Mouse (Mus musculus): Measurements from ENCODE around the gene Nfic. TPM values are rescaled to one million over a fixed set of nuclear protein-coding genes. Genes with fewer than 3 reads are reported as not detected.
"Not testable (repeated sequence)": the region's sequence is repeated elsewhere in the genome, so short reads cannot be mapped to it uniquely, and the experiment has no call there.

The Nfic gene
- polyA plus RNA-seq, 1 experiment from 2014 or later: 30.8 TPM

GRCm38 (mm10) chr10:81458267-81458666 is 2.8 kb upstream of the Nfic start:
- Histone ChIP-seq H3K27me3 (peaks cover 99% of the 10 kb centered on the region), H3K4me3 (replicated peaks) (no peak overlapping the region), H3K9ac (replicated peaks) (no peak overlapping the region), H3K4me1 (replicated peaks) (0 out of 2 replicates have a peak, but pooled peaks cover 3% of the 10 kb centered on the region), H3K4me2 (no peak overlapping the region), H3K27ac (no peak overlapping the region), H3K9me3 (no peaks in the 10 kb centered on the region), H3K36me3 (no peaks in the 10 kb centered on the region)
- no peak for ATAC-seq (ENCODE audit: insufficient number of reproducible peaks, insufficient read depth, low FRiP score, low TSS enrichment, low read depth)
- WGBS: 83% methylated on average over 6 of the region's 6 CpGs

- Histone ChIP-seq H3K9ac (replicated peaks) (no peak overlapping the region), H3K4me2 (no peak overlapping the region), H3K9me3 (no peaks in the 10 kb centered on the region), H3K36me3 (no peaks in the 10 kb centered on the region), H3K27ac (no peak overlapping the region), H3K4me3 (replicated peaks) (no peak overlapping the region), H3K4me1 (replicated peaks) (peaks cover 6% of the 10 kb centered on the region), H3K27me3 (peaks cover 99% of the 10 kb centered on the region)
- WGBS: 84% methylated on average over 8 of the region's 8 CpGs
- no peak for ATAC-seq (ENCODE audit: insufficient number of reproducible peaks, insufficient read depth, low FRiP score, low TSS enrichment, low read depth)
These were observed 2.2 kb upstream of the Nfic start for GRCm38 (mm10) chr10:81457624-81458023.

GRCm38 (mm10) chr10:81456983-81457563 is 1.6 kb upstream of the Nfic start:
- Histone ChIP-seq H3K4me2 (no peak overlapping the region), H3K27me3 (peaks cover 99% of the 10 kb centered on the region)
- ATAC-seq (ENCODE audit: insufficient number of reproducible peaks, insufficient read depth, low FRiP score, low TSS enrichment, low read depth): no peak

GRCm38 (mm10) chr10:81454106-81454505 is 1.3 kb downstream of the Nfic start:
- H3K36me3 ChIP-seq: no peaks in the 10 kb centered on the region
- no peak overlapping the region for H3K4me3 ChIP-seq (replicated peaks)
- no peak overlapping the region for H3K9ac ChIP-seq (replicated peaks)
- H3K9me3 ChIP-seq: no peaks in the 10 kb centered on the region
- no peak overlapping the region for H3K27ac ChIP-seq
- H3K4me1 ChIP-seq (replicated peaks): peaks cover 4% of the 10 kb centered on the region
- ATAC-seq (ENCODE audit: insufficient number of reproducible peaks, insufficient read depth, low FRiP score, low TSS enrichment, low read depth): no peak
- 79% methylated on average over 2 of the region's 2 CpGs for WGBS
- peaks cover 88% of the 10 kb centered on the region for H3K27me3 ChIP-seq
- H3K4me2 ChIP-seq: no peak overlapping the region

More at GRCm38 (mm10) chr10:81456983-81457563, 1.6 kb upstream of the Nfic start:
- Histone ChIP-seq H3K4me3 (replicated peaks) (no peak overlapping the region), H3K27ac (no peak overlapping the region), H3K9me3 (no peaks in the 10 kb centered on the region), H3K9ac (replicated peaks) (no peak overlapping the region), H3K4me1 (replicated peaks) (peaks cover 6% of the 10 kb centered on the region), H3K36me3 (no peaks in the 10 kb centered on the region)
- 48% methylated on average over 12 of the region's 12 CpGs for WGBS

- ATAC-seq (ENCODE audit: insufficient number of reproducible peaks, insufficient read depth, low FRiP score, low TSS enrichment, low read depth): no peak
- Histone ChIP-seq H3K27ac (no peak overlapping the region), H3K4me2 (no peak overlapping the region), H3K9me3 (no peaks in the 10 kb centered on the region), H3K27me3 (peaks cover 77% of the 10 kb centered on the region), H3K4me3 (replicated peaks) (0 out of 2 replicates have a peak overlapping the region, but pooled peaks have one; percentile 3), H3K9ac (replicated peaks) (no peak overlapping the region; the same call in 1 of the 2 replicates), H3K4me1 (replicated peaks) (peaks cover 4% of the 10 kb centered on the region), H3K36me3 (no peaks in the 10 kb centered on the region)
- 3% methylated on average over 14 of the region's 14 CpGs for WGBS
These were observed 2.5 kb downstream of the Nfic start for GRCm38 (mm10) chr10:81452947-81453288.

GRCm38 (mm10) chr10:81452237-81452946 is 3.0 kb downstream of the Nfic start:
- Histone ChIP-seq H3K4me3 (replicated peaks) (0 out of 2 replicates have a peak overlapping the region, but pooled peaks have one; percentile 3), H3K9me3 (no peaks in the 10 kb centered on the region), H3K4me2 (peak overlapping the region; percentile 17; the same call in 1 of the 2 replicates), H3K27ac (no peak overlapping the region), H3K9ac (replicated peaks) (no peak overlapping the region; the same call in 1 of the 2 replicates), H3K27me3 (peaks cover 72% of the 10 kb centered on the region), H3K4me1 (replicated peaks) (peaks cover 4% of the 10 kb centered on the region), H3K36me3 (no peaks in the 10 kb centered on the region)
- 10% methylated on average over 36 of the region's 36 CpGs for WGBS
- ATAC-seq (ENCODE audit: insufficient number of reproducible peaks, insufficient read depth, low FRiP score, low TSS enrichment, low read depth): no peak

GRCm38 (mm10) chr10:81451365-81451745 is 4.1 kb downstream of the Nfic start:
- Histone ChIP-seq H3K4me3 (replicated peaks) (no peak overlapping the region), H3K9me3 (no peaks in the 10 kb centered on the region), H3K36me3 (no peaks in the 10 kb centered on the region), H3K4me2 (no peak overlapping the region), H3K27me3 (peaks cover 62% of the 10 kb centered on the region), H3K9ac (replicated peaks) (no peak overlapping the region), H3K4me1 (replicated peaks) (peaks cover 4% of the 10 kb centered on the region), H3K27ac (no peak overlapping the region)
- WGBS: 59% methylated on average over 6 of the region's 6 CpGs
- no peak for ATAC-seq (ENCODE audit: insufficient number of reproducible peaks, insufficient read depth, low FRiP score, low TSS enrichment, low read depth)

- ATAC-seq (ENCODE audit: insufficient number of reproducible peaks, insufficient read depth, low FRiP score, low TSS enrichment, low read depth): no peak
- WGBS: 60% methylated on average over 9 of the region's 9 CpGs
- no peak overlapping the region for H3K27ac ChIP-seq
- H3K4me2 ChIP-seq: no peak overlapping the region
- peaks cover 4% of the 10 kb centered on the region for H3K4me1 ChIP-seq (replicated peaks)
- no peak overlapping the region for H3K4me3 ChIP-seq (replicated peaks)
- no peak overlapping the region for H3K9ac ChIP-seq (replicated peaks)
- H3K36me3 ChIP-seq: no peaks in the 10 kb centered on the region
- H3K27me3 ChIP-seq: peaks cover 56% of the 10 kb centered on the region
- H3K9me3 ChIP-seq: no peaks in the 10 kb centered on the region
These were observed 4.6 kb downstream of the Nfic start for GRCm38 (mm10) chr10:81450641-81451364.

GRCm38 (mm10) chr10:81450140-81450539 is 5.3 kb downstream of the Nfic start:
- Histone ChIP-seq H3K4me3 (replicated peaks) (no peak overlapping the region), H3K27me3 (peaks cover 50% of the 10 kb centered on the region), H3K36me3 (no peaks in the 10 kb centered on the region), H3K4me2 (no peak overlapping the region), H3K9ac (replicated peaks) (no peak overlapping the region), H3K27ac (no peak overlapping the region), H3K4me1 (replicated peaks) (peaks cover 4% of the 10 kb centered on the region), H3K9me3 (no peaks in the 10 kb centered on the region)
- 2% methylated on average over 7 of the region's 7 CpGs for WGBS
- ATAC-seq (ENCODE audit: insufficient number of reproducible peaks, insufficient read depth, low FRiP score, low TSS enrichment, low read depth): peak; percentile 64; the same call in 1 of the 2 replicates

- WGBS: 41% methylated on average over 2 of the region's 2 CpGs
- H3K4me3 ChIP-seq (replicated peaks): not testable (repeated sequence)
These were observed 9.9 kb downstream of the Nfic start for GRCm38 (mm10) chr10:81445516-81445915.

GRCm38 (mm10) chr10:81441019-81441418 is 14.4 kb downstream of the Nfic start:
- H3K4me3 ChIP-seq (replicated peaks): no peak overlapping the region
- no peaks in the 10 kb centered on the region for H3K36me3 ChIP-seq
- H3K9me3 ChIP-seq: no peaks in the 10 kb centered on the region
- no peaks in the 10 kb centered on the region for H3K27me3 ChIP-seq
- no peaks in the 10 kb centered on the region for H3K4me1 ChIP-seq (replicated peaks)
- H3K4me2 ChIP-seq: no peak overlapping the region
- H3K9ac ChIP-seq (replicated peaks): no peak overlapping the region
- ATAC-seq (ENCODE audit: insufficient number of reproducible peaks, insufficient read depth, low FRiP score, low TSS enrichment, low read depth): no peak
- no peak overlapping the region for H3K27ac ChIP-seq

More at GRCm38 (mm10) chr10:81445516-81445915, 9.9 kb downstream of the Nfic start:
- H3K27me3 ChIP-seq; H3K9me3 ChIP-seq; ATAC-seq (ENCODE audit: insufficient number of reproducible peaks, insufficient read depth, low FRiP score, low TSS enrichment, low read depth); H3K27ac ChIP-seq; H3K4me2 ChIP-seq; H3K36me3 ChIP-seq; H3K4me1 ChIP-seq (replicated peaks); H3K9ac ChIP-seq (replicated peaks): not testable (repeated sequence)
